Mouse (Mus musculus) cortical plate, adult 2 months (tissue): ENCODE measurements around the gene Hnf1b. TPM values are rescaled to one million over a fixed set of nuclear protein-coding genes. Genes with fewer than 3 reads are reported as not detected.

Experiments used
- H3K27ac ChIP-seq: fragments of 200-500 bp; 2 replicates; pipeline ENCODE4 v1.5.1; 2012; ENCODE audit warnings: low read length, control low read depth, inconsistent platforms; ENCODE audit not compliant: insufficient read depth
- H3K4me1 ChIP-seq: fragments of 200-500 bp; 2 replicates; pipeline ENCODE4 v1.6.1; 2011; ENCODE audit warnings: low read length; ENCODE audit not compliant: control insufficient read depth, insufficient read depth
- H3K4me3 ChIP-seq: fragments of 200-500 bp; 2 replicates; pipeline ENCODE4 v1.5.1; 2011; ENCODE audit warnings: mild to moderate bottlenecking, low read length, control low read depth; ENCODE audit not compliant: insufficient read depth
- CTCF ChIP-seq: fragments of 200-500 bp; IDR thresholded peaks from 2 replicates; pipeline ENCODE4 v1.5.1; 2011; ENCODE audit warnings: mild to moderate bottlenecking, control low read depth, low read length; ENCODE audit not compliant: insufficient read depth; ENCODE audit errors: extremely low read depth
- POLR2A ChIP-seq: fragments of 200-500 bp; IDR thresholded peaks from 2 replicates; pipeline ENCODE4 v1.6.1; 2011; ENCODE audit warnings: mild to moderate bottlenecking, low read length, control low read depth; ENCODE audit not compliant: insufficient read depth; ENCODE audit errors: extremely low read depth
- polyA plus RNA-seq: library from polyadenylated mRNA; depleted of rRNA; stranded (reverse); fragments of >200 nt; gene quantifications from 2 replicates; pipeline ENCODE4 v1.2.3, GENCODE M21; 2012; rRNA removed

The Hnf1b gene
- polyA plus RNA-seq, result 0.04 TPM in 1 of 2 replicates, not detected in the other

DNA sequence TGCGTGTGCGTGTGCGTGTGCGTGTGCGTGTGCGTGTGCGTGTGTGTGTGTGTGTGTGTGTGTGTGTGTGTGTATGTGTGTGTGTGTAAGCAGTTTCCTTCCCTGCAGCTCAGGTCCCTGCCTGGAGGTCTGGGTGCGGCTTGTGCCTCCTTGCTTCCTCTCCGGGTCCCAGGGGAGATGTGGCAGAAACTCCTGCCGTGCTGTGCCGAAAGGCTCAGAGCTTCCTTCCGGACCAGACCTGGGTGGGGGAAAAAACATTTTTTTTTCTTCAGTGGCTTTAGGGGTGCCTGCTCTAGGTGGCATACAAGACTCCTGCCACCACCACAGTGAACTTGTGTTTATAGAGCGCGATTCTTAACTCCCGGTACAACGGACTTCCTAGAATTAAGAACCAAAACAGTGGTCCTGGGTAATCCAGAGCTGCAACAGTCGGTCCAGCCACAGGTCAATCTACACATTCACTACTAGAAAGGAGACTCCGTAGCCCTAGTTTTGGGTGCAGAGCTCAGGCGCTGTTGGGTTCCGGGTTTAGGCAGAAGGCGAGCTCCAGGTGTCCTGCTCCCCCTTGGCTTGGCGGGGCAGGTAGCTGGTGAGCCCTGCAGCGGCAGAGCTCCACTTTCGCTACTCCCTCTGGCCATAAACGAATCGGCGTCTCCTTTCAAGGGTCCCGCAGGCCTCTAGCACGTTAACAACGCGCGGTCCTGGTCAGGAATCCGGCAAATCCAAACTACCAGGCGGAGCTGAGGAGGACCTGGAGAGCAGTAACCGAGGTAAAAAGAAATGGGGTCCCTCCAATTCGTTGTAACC, at the start of gene Hnf1b:
Gene Hnf1b, plus strand, starts transcription at position 535 of the 807 bp plus-strand sequence.
- TF ChIP-seq POLR2A (no peak), CTCF (no peak)
- Histone ChIP-seq H3K27ac (no peak within 1 kb of the TSS), H3K4me1 (no peaks in the 10 kb centered on the region), H3K4me3 (no peak within 1 kb of the TSS)

DNA sequence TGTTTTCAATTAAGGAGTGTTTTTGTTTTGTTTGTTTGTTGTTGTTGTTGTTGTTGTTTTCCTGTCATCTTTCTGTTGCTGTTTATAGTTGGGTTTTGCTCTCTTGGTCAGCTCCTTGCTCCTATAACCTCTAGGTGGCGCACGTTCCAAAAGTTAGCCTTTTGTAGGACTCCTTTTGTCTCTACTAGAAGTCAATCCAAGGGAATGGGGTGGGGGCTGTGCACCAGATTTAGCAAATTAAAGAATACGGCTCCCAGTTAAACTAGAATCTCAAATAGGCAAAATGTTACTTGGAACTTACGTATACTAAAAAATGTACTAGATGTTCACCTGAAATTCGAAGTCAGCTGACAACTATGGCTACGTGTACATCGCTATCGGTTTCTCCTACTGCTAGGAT, 47.7 kb upstream of the Hnf1b start:
- H3K4me3 ChIP-seq, result no peak overlapping the region
- TF ChIP-seq POLR2A (no peak), CTCF (peak; percentile 40; the same call in 1 of the 2 replicates)
- H3K4me1 ChIP-seq, result no peaks in the 10 kb centered on the region
- H3K27ac ChIP-seq, result no peak overlapping the region

- no peak overlapping the region for H3K4me3 ChIP-seq
- TF ChIP-seq POLR2A, result no peak
- no peak overlapping the region for H3K27ac ChIP-seq
- H3K4me1 ChIP-seq, result no peaks in the 10 kb centered on the region
Measured at GRCm38 (mm10) chr11:83802581-83802980, 47.3 kb upstream of the Hnf1b start.

DNA sequence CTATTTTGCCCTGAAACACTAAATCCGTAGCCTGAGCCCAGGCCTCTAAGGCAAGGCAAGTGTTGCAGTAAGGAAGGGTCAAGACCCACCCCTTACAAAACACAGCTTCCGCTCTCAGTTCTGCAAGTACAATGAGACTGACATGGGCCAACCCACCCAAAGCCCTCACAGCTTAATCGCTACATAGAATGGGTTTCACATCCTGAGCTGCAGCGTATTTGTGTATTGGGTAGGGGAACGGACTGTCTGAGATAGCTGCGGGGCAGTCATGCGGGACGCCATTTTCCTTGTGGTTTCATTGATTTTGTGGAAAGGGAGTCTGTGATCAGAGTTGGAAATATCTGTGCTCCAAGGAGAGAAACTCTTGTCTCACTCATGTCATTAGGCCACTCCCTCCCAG, 39.4 kb upstream of the Hnf1b start:
- Histone ChIP-seq H3K4me3 (no peak overlapping the region), H3K4me1 (no peaks in the 10 kb centered on the region), H3K27ac (no peak overlapping the region)
- TF ChIP-seq POLR2A (no peak), CTCF (no peak)

GRCm38 (mm10) chr11:83815191-83815590, 34.7 kb upstream of the Hnf1b start:
- H3K27ac ChIP-seq, result no peak overlapping the region
- no peak overlapping the region for H3K4me3 ChIP-seq
- TF ChIP-seq CTCF, result no peak
- no peak for TF ChIP-seq POLR2A
- no peaks in the 10 kb centered on the region for H3K4me1 ChIP-seq

DNA sequence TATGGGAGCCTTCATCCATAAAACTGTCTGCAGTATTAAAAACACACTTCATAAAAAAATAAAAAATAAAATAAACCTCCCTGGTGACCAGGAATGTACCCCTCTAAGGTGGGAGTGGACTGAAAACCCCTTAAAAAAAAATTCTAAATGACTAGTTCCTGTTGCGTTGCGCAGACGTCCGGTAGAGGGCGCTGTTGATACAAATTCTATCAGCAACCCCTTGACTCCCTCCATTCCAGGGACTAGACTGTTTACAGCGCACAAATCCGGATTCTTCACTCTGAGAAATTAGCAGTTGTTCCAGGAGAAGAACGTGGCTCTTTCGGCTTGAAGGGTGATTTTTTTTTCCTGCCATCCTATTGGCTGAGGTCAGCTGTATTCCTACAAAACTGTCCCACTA, 34.2 kb upstream of the Hnf1b start:
- peak; percentile 60 for TF ChIP-seq CTCF
- TF ChIP-seq POLR2A, result no peak
- Histone ChIP-seq H3K27ac (no peak overlapping the region), H3K4me1 (no peaks in the 10 kb centered on the region), H3K4me3 (no peak overlapping the region)

DNA sequence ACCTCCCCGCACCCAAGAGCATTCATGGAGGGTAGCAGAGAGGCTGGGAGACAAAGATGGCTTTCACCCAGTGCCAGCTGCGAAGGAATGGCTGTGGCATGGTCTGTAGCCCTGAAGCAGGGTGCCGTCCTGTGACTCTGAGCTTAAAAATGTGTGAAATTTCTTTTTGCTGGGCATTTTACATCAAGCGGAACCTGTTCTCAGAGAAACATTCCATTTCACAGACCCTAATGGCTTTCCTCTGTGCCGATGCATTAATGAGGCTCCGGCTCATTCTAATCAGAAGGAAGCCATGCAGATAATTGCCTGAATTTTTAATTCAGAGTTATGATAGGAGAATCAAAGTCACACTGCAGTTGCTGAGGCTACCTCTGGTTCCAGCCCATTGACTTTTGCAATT, 32.8 kb upstream of the Hnf1b start:
- no peak overlapping the region for H3K4me3 ChIP-seq
- TF ChIP-seq CTCF (no peak), POLR2A (no peak)
- no peak overlapping the region for H3K27ac ChIP-seq
- H3K4me1 ChIP-seq, result no peaks in the 10 kb centered on the region

DNA sequence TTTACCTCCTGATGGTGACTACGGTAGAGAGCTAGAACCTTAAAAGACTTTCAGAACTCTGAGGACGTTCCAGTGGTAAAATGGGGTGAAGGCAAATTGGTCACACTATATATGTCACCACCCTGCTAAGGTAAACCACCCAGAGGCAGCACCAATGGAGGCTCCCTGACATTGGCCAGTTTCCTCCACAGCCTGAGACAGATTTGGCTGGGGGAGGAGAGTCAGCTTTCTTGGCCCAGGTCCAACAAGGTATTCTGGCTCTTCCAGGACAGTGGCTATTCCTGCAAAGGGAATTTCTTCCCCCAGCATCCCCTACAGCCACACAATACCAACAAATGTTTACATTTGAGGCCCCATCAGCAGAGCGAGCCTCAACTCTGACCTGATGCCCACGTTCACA, 31.9 kb upstream of the Hnf1b start:
- H3K27ac ChIP-seq, result no peak overlapping the region
- no peaks in the 10 kb centered on the region for H3K4me1 ChIP-seq
- H3K4me3 ChIP-seq, result no peak overlapping the region
- TF ChIP-seq CTCF (no peak), POLR2A (no peak)

- Histone ChIP-seq H3K27ac (no peak overlapping the region), H3K4me3 (no peak overlapping the region), H3K4me1 (no peaks in the 10 kb centered on the region)
- TF ChIP-seq POLR2A (no peak), CTCF (no peak)
Measured at GRCm38 (mm10) chr11:83818591-83819127, 31.2 kb upstream of the Hnf1b start.
